Mouse (Mus musculus) ovary, postnatal 10 days (tissue): ENCODE data around the gene Sec14l1.

Experiments
- DNase-seq: peaks from one replicate; pipeline ENCODE4 v3.0.0; 2022; ENCODE audit warnings: low spot score

Gene Sec14l1

GRCm38 (mm10) chr11:117129473-117129872 lies 14.5 kb downstream of the Sec14l1 start:
- DNase-seq = no peak

- no peak for DNase-seq
Observed at GRCm38 (mm10) chr11:117130068-117130467, 15.1 kb downstream of the Sec14l1 start.

GRCm38 (mm10) chr11:117130888-117131287 lies 15.9 kb downstream of the Sec14l1 start:
- no peak for DNase-seq

- no peak for DNase-seq
Observed at GRCm38 (mm10) chr11:117131450-117131849, 16.5 kb downstream of the Sec14l1 start.

- no peak for DNase-seq
Observed at GRCm38 (mm10) chr11:117134776-117135387, 19.9 kb downstream of the Sec14l1 start.

GRCm38 (mm10) chr11:117135457-117136290 lies 20.7 kb downstream of the Sec14l1 start:
- DNase-seq = no peak

- no peak for DNase-seq
Observed at GRCm38 (mm10) chr11:117136880-117137279, 21.9 kb downstream of the Sec14l1 start.

- DNase-seq = no peak
Observed at GRCm38 (mm10) chr11:117138213-117138761, 23.3 kb downstream of the Sec14l1 start.

GRCm38 (mm10) chr11:117138795-117139463 lies 24.0 kb downstream of the Sec14l1 start:
- DNase-seq = no peak

GRCm38 (mm10) chr11:117141376-117142001 lies 26.5 kb downstream of the Sec14l1 start:
- no peak for DNase-seq

GRCm38 (mm10) chr11:117142507-117142906 lies 27.5 kb downstream of the Sec14l1 start:
- no peak for DNase-seq

- no peak for DNase-seq
Observed at GRCm38 (mm10) chr11:117145451-117146117, 30.6 kb downstream of the Sec14l1 start.

- no peak for DNase-seq
Observed at GRCm38 (mm10) chr11:117146118-117146506, 31.1 kb downstream of the Sec14l1 start.

GRCm38 (mm10) chr11:117146776-117147536 lies 32.0 kb downstream of the Sec14l1 start:
- DNase-seq = no peak

GRCm38 (mm10) chr11:117148893-117149685 lies 34.1 kb downstream of the Sec14l1 start:
- no peak for DNase-seq

- no peak for DNase-seq
Observed at GRCm38 (mm10) chr11:117150467-117150966, 35.5 kb downstream of the Sec14l1 start.

- no peak for DNase-seq
Observed at GRCm38 (mm10) chr11:117151461-117151860, 36.5 kb downstream of the Sec14l1 start.

- no peak for DNase-seq
Observed at GRCm38 (mm10) chr11:117152541-117152940, 37.6 kb downstream of the Sec14l1 start.

GRCm38 (mm10) chr11:117153553-117153952 lies 38.6 kb downstream of the Sec14l1 start:
- no peak for DNase-seq
